Mouse (Mus musculus) lung, postnatal 0 days (tissue): ENCODE data around the gene Fpr-rs3.

Experiments
- CTCF ChIP-seq: IDR thresholded peaks from 2 replicates; pipeline ENCODE4 v1.5.1; 2016; ENCODE audit warnings: antibody characterized with exemption, mild to moderate bottlenecking
- EP300 ChIP-seq: IDR thresholded peaks from 2 replicates; pipeline ENCODE4 v1.6.1; 2016; ENCODE audit warnings: antibody characterized with exemption, mild to moderate bottlenecking, control low read depth

GRCm38 (mm10) chr17:20624777-20625176, at the start of gene Fpr-rs3:
- TF ChIP-seq CTCF: no peak
- no peak for TF ChIP-seq EP300
